Mouse (Mus musculus) heart, postnatal 25 days (tissue): ENCODE results near the gene Cdk2ap1. TPM values are rescaled to one million over a fixed set of nuclear protein-coding genes. Genes with fewer than 3 reads are reported as not detected.
A peak's percentile ranks its signal among the peaks of the same experiment; 100 is the strongest.
"Not testable (repeated sequence)": the region's sequence is repeated elsewhere in the genome, so short reads cannot be mapped to it uniquely, and the experiment has no call there.

Experiments
- DNase-seq: peaks from one replicate; pipeline ENCODE4 v3.0.0; 2022; ENCODE audit warnings: low spot score
- intact Hi-C: fragments of 180-260 bp; cut with DNase I; formaldehyde crosslinking; loops from one replicate; pipeline ENCODE4 v1.15.1; 2025
- total RNA-seq, 2 experiments: library from RNA; stranded (reverse); gene quantifications; 2 replicates each; pipeline ENCODE4 v1.2.3; 2021

The Cdk2ap1 gene
- total RNA-seq: 100 to 1,000 TPM; 159 to 181 TPM

GRCm38 (mm10) chr5:124362982-124363381 is at the start of gene Cdk2ap1:
Cdk2ap1 (minus strand) TSS chr5:124363082.
- DNase-seq, intact Hi-C loops: not testable (repeated sequence)

GRCm38 (mm10) chr5:124412163-124412562 is 49.3 kb upstream of the Cdk2ap1 start:
- DNase-seq: no peak
- intact Hi-C loops: no loop called here

- intact Hi-C loops: no loop called here
- DNase-seq: no peak
These were observed 47.9 kb upstream of the Cdk2ap1 start for GRCm38 (mm10) chr5:124410808-124411207.

GRCm38 (mm10) chr5:124393726-124394125 is 30.8 kb upstream of the Cdk2ap1 start:
- no peak for DNase-seq
- intact Hi-C loops: no loop called here

- DNase-seq: no peak
- intact Hi-C loops: no loop called here
These were observed 29.5 kb upstream of the Cdk2ap1 start for GRCm38 (mm10) chr5:124392412-124392811.

- intact Hi-C loops: no loop called here
- DNase-seq: no peak
These were observed 25.1 kb upstream of the Cdk2ap1 start for GRCm38 (mm10) chr5:124387932-124388331.

- DNase-seq: no peak
- intact Hi-C loops: no loop called here
These were observed 17.2 kb upstream of the Cdk2ap1 start for GRCm38 (mm10) chr5:124380121-124380520.

GRCm38 (mm10) chr5:124377149-124377548 is 14.3 kb upstream of the Cdk2ap1 start:
- no peak for DNase-seq
- intact Hi-C loops: no loop called here

- intact Hi-C loops: no loop called here
- DNase-seq: no peak
These were observed 13.5 kb upstream of the Cdk2ap1 start for GRCm38 (mm10) chr5:124376401-124376800.

GRCm38 (mm10) chr5:124374298-124374697 is 11.4 kb upstream of the Cdk2ap1 start:
- intact Hi-C loops: no loop called here
- DNase-seq: no peak

GRCm38 (mm10) chr5:124366721-124367120 is 3.8 kb upstream of the Cdk2ap1 start:
- no peak for DNase-seq
- intact Hi-C loops: no loop called here

- intact Hi-C loops: no loop called here
- DNase-seq: no peak
These were observed 2.9 kb upstream of the Cdk2ap1 start for GRCm38 (mm10) chr5:124365754-124366153.

- intact Hi-C loops: no loop called here
- DNase-seq: no peak
These were observed 1.5 kb upstream of the Cdk2ap1 start for GRCm38 (mm10) chr5:124364173-124364918.

GRCm38 (mm10) chr5:124359641-124360040 is 3.2 kb downstream of the Cdk2ap1 start:
- DNase-seq: no peak
- intact Hi-C loops: loop anchor here (10.0 kb wide), 1 partner anchor 175 kb away; the partner anchor contains the start of gene Rilpl1

- no peak for DNase-seq
- intact Hi-C loops: loop anchor here (10.0 kb wide), 1 partner anchor 178 kb away; the partner anchor contains the start of gene Rilpl1
These were observed 6.2 kb downstream of the Cdk2ap1 start for GRCm38 (mm10) chr5:124356695-124357094.

GRCm38 (mm10) chr5:124355425-124355959 is 7.4 kb downstream of the Cdk2ap1 start:
- no peak for DNase-seq
- intact Hi-C loops: loop anchor here (10.0 kb wide), 1 partner anchor 179 kb away; the partner anchor contains the start of gene Rilpl1

GRCm38 (mm10) chr5:124354574-124355424 is 8.1 kb downstream of the Cdk2ap1 start:
- intact Hi-C loops: loop anchor here (10.0 kb wide), 1 partner anchor 180 kb away; the partner anchor contains the start of gene Rilpl1
- DNase-seq: peak; percentile 27

- intact Hi-C loops: loop anchor here (2.0 to 10.0 kb wide), 2 partner anchors 25 to 181 kb away; partner anchors contain the start of genes 2810006K23Rik and Rilpl1
- peak; percentile 33 for DNase-seq
These were observed 8.9 kb downstream of the Cdk2ap1 start for GRCm38 (mm10) chr5:124353726-124354547.

- intact Hi-C loops: loop anchor here (2.0 to 10.0 kb wide), 2 partner anchors 24 to 182 kb away; partner anchors contain the start of genes 2810006K23Rik and Rilpl1
- DNase-seq: peak; percentile 16
These were observed 9.7 kb downstream of the Cdk2ap1 start for GRCm38 (mm10) chr5:124353011-124353725.
